Mouse (Mus musculus): Measurements from ENCODE around the gene Wdhd1. TPM values are rescaled to one million over a fixed set of nuclear protein-coding genes. Genes with fewer than 3 reads are reported as not detected.

Gene Wdhd1
- polyA plus RNA-seq, 1 experiment from 2014 or later = 68.9 TPM

DNA sequence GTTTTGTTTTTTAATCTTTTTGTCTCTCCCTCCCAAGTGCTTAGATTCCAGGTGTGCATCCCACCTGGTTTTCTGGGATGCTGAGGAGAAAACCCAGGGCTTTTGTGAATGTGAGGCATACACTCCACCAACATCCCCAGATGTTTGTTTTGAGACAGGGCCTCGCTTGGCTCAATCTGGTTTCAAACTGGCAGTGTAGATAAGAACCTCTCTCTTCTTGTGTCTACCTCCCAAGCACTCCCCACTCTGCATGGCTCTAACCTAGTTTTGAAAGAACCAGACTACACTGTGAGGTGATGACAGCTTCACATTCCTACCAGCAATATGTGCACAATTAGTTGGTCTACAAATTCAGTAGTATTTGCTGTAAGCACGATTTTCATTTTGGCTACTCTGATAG lies 43.1 kb downstream of the Wdhd1 start:
- 76% methylated on average over 2 of the region's 2 CpGs for WGBS
- DNase-seq (ENCODE audit: extremely low spot score, low spot score) = no peak
- H3K4me3 ChIP-seq = no peak overlapping the region

DNA sequence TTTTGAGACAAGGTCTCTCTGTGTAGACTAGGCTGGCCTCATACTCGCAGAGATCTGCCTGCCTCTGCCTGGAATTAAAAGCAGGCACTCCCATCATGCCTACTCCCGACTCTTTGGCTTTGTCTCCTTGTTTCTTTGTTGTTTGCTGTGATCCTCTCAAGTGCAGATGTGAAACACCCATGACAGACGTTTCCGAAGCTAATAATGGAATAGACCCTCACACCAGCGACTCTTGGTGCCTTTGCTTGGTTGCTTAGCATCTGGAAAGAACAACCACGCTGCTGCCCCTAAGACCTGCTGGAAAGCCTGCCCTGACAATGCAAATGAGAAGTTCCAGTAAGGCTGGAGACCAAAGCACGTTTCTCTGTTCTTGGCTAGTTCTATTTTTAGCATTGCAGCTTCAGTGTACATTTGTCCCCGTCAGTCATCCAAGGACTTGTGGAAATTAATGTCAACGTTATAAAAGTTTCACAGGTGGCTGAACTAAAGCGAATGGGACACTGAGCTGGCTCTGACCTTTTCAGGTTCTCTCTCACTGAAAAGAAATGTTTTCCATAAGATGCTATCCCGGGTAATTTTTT lies 46.8 kb downstream of the Wdhd1 start:
- Histone ChIP-seq H3K27me3 (ENCODE audit: poor library complexity, severe bottlenecking) (no peaks in the 10 kb centered on the region), H3K9me3 (peaks cover 2% of the 10 kb centered on the region; the same call in 1 of the 2 replicates), H3K27ac (no peak overlapping the region), H3K4me3 (no peak overlapping the region), H3K36me3 (replicated peaks) (no peaks in the 10 kb centered on the region), H3K4me1 (no peaks in the 10 kb centered on the region)
- 87% methylated on average over 11 of the region's 11 CpGs for WGBS
- no peak for DNase-seq (ENCODE audit: extremely low spot score, low spot score)

More for the DNA sequence above, 43.1 kb downstream of the Wdhd1 start:
- Histone ChIP-seq H3K4me1 (no peaks in the 10 kb centered on the region), H3K27ac (no peak overlapping the region), H3K9me3 (peaks cover 6% of the 10 kb centered on the region; the same call in 1 of the 2 replicates), H3K27me3 (ENCODE audit: poor library complexity, severe bottlenecking) (no peaks in the 10 kb centered on the region), H3K36me3 (replicated peaks) (no peaks in the 10 kb centered on the region; the same call in 1 of the 2 replicates)

DNA sequence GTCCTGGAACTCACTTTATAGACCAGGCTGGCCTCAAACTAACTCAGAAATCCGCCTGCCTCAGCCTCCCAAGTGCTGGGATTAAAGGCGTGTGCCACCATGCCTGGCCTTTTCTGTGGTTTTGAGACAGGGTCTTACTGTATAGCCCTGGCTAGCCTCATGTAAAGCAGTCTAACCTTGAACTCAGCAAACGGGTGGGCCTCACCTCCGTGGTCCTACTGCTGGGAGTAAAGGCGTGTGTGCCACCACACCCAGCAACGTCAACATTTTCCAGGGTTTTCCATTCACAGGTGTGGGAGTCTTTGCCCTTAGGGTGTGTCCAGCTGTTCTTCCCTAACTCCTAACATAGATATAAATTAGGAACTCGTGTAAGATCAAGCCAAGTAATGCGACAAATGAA lies 50.7 kb downstream of the Wdhd1 start:
- no peaks in the 10 kb centered on the region for H3K36me3 ChIP-seq (replicated peaks)
- no peaks in the 10 kb centered on the region for H3K9me3 ChIP-seq
- WGBS = 89% methylated on average over 8 of the region's 8 CpGs
- no peaks in the 10 kb centered on the region for H3K4me1 ChIP-seq
- no peak overlapping the region for H3K27ac ChIP-seq
- DNase-seq (ENCODE audit: extremely low spot score, low spot score) = no peak
- no peaks in the 10 kb centered on the region for H3K27me3 ChIP-seq (ENCODE audit: poor library complexity, severe bottlenecking)
- no peak overlapping the region for H3K4me3 ChIP-seq

DNA sequence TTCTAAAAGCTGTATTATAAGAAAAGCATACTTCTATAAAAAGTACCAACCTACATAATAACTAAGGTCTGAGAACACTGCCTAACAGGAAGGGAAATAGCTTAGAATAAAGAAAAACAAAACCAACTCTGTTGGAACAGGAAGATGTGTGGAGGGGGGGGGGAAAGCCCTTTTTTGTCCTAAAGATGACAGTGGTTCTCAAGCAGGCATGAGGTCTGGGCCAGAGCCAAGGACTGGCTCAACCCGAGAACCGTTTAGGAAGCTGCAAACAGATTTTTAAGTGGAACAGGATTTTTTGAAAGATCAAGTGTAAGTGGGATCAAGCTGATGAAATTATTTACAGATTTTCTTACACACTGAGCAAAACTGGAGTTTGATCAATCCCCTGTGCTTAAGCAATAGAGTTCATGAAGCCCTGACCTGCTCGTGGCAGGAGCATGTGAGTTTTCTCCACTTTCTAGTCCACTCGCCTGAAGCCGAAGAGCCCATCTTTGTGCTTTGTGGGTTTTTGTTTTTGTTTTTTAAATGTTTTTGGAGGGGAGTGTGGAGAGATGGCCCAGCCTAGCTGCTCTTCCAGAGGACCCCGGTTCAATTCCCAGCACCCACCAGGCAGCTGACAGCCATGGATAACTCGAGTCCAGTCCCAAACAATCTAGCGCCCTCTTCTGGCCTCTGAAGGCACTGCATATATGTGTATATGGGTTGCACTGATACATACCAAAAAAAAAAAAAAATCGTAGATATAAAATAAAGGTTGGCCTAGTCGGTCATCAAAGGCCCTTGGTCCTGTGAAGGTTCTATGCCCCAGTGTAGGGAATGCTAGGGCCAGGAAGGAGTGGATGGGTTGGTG lies 52.0 kb downstream of the Wdhd1 start:
- H3K27me3 ChIP-seq (ENCODE audit: poor library complexity, severe bottlenecking) = no peaks in the 10 kb centered on the region
- WGBS = 88% methylated on average over 10 of the region's 10 CpGs
- no peaks in the 10 kb centered on the region for H3K4me1 ChIP-seq
- no peak overlapping the region for H3K4me3 ChIP-seq
- H3K9me3 ChIP-seq = no peaks in the 10 kb centered on the region
- DNase-seq (ENCODE audit: extremely low spot score, low spot score) = no peak
- H3K36me3 ChIP-seq (replicated peaks) = no peaks in the 10 kb centered on the region
- no peak overlapping the region for H3K27ac ChIP-seq

DNA sequence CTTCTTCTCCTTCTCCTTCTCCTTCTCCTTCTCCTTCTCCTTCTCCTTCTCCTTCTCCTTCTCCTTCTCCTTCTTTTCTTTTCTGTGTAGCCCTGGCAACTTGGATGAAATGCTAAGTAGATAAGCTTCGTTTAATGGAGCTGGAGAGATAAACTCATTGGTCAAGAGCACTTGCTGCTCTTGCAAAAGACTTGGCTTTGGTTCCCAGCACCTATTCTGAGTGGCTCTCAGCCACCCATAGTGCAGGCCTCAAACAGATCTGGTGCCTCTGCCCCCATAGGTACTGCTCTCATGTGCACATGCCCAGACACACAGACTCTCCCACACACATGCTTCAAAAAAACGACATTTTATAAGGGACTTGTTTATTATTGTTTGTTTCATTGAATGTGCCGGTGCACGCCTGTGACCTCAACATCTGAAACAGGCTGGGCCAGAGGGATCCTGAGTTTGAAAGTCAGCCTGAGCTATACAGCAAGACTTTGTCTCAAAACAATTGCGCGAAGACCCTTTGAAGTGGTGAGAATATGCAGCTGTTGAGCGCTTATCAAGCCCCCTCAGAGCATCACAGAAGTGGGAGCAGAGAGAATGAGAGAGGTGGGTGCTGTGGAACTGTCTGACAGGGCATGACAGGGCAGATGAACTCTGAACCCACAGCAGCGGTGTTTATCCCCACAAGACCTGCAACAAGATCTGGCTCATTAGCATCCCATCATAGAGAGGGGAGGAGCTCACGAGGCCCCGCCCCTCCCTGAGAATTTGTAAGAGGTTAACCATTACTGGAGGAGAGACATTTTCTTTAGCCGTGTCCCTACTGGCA lies 53.8 kb downstream of the Wdhd1 start:
- H3K27ac ChIP-seq = no peak overlapping the region
- no peaks in the 10 kb centered on the region for H3K27me3 ChIP-seq (ENCODE audit: poor library complexity, severe bottlenecking)
- H3K36me3 ChIP-seq (replicated peaks) = no peaks in the 10 kb centered on the region
- no peak overlapping the region for H3K4me3 ChIP-seq
- 81% methylated on average over 11 of the region's 11 CpGs for WGBS
- no peaks in the 10 kb centered on the region for H3K9me3 ChIP-seq
- DNase-seq (ENCODE audit: extremely low spot score, low spot score) = no peak
- H3K4me1 ChIP-seq = no peaks in the 10 kb centered on the region

DNA sequence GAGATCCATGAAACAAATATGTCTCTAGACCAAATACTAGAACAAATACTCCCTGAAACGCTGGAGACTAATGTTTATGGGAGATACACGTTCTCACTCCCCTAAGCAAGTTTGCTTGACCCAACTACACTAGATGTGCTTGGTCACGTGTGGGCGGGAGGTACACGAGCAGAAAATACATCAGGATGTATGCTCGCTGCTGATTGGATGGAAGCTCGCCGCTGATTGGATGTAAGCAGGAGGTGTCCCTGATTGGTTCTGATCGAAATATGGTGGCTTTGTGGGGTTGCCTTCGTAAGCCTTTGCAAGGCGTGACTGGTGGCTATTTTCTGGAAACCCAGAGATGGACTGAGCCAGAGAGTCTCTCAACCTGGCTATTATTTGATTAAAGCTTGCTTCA lies 55.1 kb downstream of the Wdhd1 start:
- no peaks in the 10 kb centered on the region for H3K27me3 ChIP-seq (ENCODE audit: poor library complexity, severe bottlenecking)
- no peaks in the 10 kb centered on the region for H3K36me3 ChIP-seq (replicated peaks)
- 85% methylated on average over 11 of the region's 11 CpGs for WGBS
- H3K4me1 ChIP-seq = no peaks in the 10 kb centered on the region
- no peaks in the 10 kb centered on the region for H3K9me3 ChIP-seq
- DNase-seq (ENCODE audit: extremely low spot score, low spot score) = no peak
- H3K4me3 ChIP-seq = no peak overlapping the region
- no peak overlapping the region for H3K27ac ChIP-seq

DNA sequence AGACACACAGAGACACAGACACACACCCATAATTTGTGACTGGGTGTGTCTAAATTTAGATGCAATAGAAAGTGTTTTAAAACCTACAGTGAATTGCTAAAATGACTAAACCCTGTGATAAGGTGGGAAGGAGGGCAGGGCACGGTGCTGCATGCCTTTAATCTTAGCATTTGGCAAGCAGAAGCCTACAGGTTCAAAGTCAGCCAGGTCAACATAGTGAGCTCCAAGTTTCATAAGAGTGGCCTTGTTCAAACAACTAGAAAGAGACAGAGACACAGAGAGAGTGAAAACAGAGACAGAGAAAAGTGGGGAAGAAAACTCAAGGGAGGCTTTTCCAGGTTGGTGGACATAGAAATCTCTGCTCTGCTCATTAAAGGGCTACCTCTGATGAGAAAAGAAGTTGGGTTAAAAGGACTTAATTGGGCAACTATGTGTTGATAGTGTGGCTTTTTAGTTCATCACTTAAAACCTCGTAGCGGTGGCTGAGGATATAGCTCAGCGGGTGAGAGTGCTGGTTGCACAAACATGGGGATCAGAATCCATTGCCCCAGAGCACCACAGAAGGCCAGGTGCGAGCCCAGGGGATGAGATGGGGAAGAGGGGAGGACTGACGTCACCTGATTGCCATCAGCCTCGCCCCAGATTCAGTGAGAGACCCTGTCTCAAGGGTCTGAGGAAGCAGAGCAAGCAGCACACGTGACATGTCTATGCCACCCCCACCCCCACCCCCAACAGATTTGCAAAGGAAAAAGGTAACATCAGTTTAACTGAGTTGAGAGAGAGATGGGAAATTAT lies 56.2 kb downstream of the Wdhd1 start:
- no peak for DNase-seq (ENCODE audit: extremely low spot score, low spot score)
- no peaks in the 10 kb centered on the region for H3K9me3 ChIP-seq
- H3K4me3 ChIP-seq = no peak overlapping the region
- H3K36me3 ChIP-seq (replicated peaks) = no peaks in the 10 kb centered on the region
- H3K4me1 ChIP-seq = no peaks in the 10 kb centered on the region
- no peak overlapping the region for H3K27ac ChIP-seq
- H3K27me3 ChIP-seq (ENCODE audit: poor library complexity, severe bottlenecking) = no peaks in the 10 kb centered on the region
- WGBS = 85% methylated on average over 8 of the region's 8 CpGs

DNA sequence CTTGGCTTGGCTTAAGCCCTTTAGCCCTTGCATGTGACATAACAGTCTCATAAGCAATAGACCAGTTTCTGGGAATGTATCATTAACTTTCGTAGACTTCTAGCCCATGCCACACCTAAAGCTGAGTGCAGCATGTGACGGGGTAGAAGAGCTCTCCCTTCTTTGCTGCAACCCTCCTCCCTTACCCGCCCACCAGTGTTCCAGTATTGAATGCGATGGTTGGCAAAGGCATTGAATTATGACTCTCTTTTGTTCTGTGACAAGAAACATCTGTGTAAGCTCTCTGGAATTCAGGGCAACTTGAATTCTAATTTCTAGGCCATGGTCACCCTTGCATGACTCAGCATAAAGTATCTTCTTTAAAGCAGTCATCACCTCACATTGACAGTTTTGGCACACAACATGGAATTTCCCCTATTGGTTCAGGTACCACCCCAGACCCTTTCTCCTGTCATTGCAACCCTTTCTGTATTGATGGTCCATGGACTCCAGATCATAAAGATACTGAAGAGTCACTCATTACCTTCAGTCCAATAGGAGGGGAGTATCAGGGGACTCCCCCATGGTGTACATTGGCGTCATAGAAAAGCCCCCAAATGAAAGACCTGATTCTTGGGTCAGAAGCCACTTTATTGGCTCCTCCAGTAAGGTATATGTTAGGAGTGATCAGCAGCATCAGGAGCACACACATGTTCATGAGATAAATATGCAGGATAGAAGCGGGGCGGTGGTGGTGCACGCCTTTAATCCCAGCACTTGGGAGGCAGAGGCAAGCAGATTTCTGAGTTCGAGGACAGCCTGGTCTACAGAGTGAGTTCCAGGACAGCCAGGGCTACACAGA lies 57.7 kb downstream of the Wdhd1 start:
- no peaks in the 10 kb centered on the region for H3K36me3 ChIP-seq (replicated peaks)
- no peak for DNase-seq (ENCODE audit: extremely low spot score, low spot score)
- no peaks in the 10 kb centered on the region for H3K27me3 ChIP-seq (ENCODE audit: poor library complexity, severe bottlenecking)
- no peaks in the 10 kb centered on the region for H3K9me3 ChIP-seq
- no peaks in the 10 kb centered on the region for H3K4me1 ChIP-seq
- no peak overlapping the region for H3K4me3 ChIP-seq
- 88% methylated on average over 9 of the region's 9 CpGs for WGBS
- no peak overlapping the region for H3K27ac ChIP-seq

DNA sequence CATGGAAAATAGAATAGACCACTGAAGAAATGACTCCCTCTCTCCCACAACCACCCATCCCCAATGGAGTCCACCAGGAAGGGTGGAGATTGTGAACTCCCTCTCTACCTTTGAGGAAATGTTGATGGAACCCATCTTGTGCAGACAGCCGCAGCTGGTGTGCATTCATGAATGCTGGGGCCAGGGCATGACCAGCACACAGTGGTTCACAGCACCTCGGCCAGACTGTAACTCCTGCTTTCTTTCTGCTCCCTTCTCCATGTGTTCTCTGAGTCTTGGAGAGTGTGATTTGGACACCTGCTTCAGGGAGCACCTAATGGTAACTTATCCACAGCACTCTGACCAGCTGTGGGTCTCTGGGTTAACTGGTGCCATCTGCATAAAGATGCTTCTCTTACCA lies 60.1 kb downstream of the Wdhd1 start:
- Histone ChIP-seq H3K27me3 (ENCODE audit: poor library complexity, severe bottlenecking) (no peaks in the 10 kb centered on the region), H3K27ac (no peak overlapping the region), H3K9me3 (no peaks in the 10 kb centered on the region), H3K4me3 (no peak overlapping the region), H3K36me3 (replicated peaks) (no peaks in the 10 kb centered on the region), H3K4me1 (no peaks in the 10 kb centered on the region)
- WGBS = 90% methylated on average over 2 of the region's 2 CpGs
- no peak for DNase-seq (ENCODE audit: extremely low spot score, low spot score)

DNA sequence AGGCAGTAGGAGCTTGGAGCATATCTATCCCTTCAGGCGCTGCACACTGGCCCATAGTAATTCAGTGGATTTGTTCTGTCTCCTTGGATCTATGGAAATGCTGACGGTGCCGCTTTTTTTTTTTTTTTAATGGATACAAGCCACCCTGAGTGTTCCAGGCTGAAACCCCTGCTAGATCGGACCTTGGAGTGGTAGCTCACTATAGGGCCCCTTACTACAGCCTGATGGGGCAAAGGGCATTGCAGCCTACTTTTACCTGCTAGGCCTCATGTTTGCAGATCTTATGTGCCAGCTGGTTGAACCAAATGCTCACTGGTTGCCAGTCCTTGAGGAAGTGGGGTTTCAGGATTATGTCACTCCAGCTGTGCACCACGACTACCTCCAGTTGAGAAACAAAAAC lies 62.3 kb downstream of the Wdhd1 start:
- DNase-seq (ENCODE audit: extremely low spot score, low spot score) = no peak
- no peaks in the 10 kb centered on the region for H3K4me1 ChIP-seq
- no peaks in the 10 kb centered on the region for H3K27me3 ChIP-seq (ENCODE audit: poor library complexity, severe bottlenecking)
- no peaks in the 10 kb centered on the region for H3K36me3 ChIP-seq (replicated peaks)
- H3K27ac ChIP-seq = no peak overlapping the region
- H3K9me3 ChIP-seq = no peaks in the 10 kb centered on the region
- WGBS = 85% methylated on average over 5 of the region's 5 CpGs
- H3K4me3 ChIP-seq = no peak overlapping the region

DNA sequence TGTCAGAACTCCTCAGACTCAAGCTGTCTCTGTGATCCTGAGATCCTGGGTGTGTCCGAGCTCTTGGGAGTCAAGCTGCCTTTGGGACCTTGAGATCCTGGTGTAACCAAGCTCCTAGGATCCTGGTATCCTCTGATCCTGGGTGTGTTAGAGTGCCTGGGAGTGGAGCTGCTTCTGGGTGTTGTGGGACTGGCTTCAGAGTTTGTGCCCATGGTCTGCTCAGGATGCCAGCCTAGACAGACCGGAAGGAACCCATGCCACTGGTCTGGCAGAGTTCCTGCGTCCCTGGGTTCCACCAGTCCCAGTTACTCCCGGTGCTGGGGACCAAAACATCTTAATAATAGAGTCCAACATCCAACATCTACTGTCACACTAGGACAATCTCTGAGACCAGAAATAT lies 63.4 kb downstream of the Wdhd1 start:
- WGBS = 91% methylated on average over 4 of the region's 4 CpGs
- no peaks in the 10 kb centered on the region for H3K36me3 ChIP-seq (replicated peaks)
- no peaks in the 10 kb centered on the region for H3K27me3 ChIP-seq (ENCODE audit: poor library complexity, severe bottlenecking)
- DNase-seq (ENCODE audit: extremely low spot score, low spot score) = no peak
- no peaks in the 10 kb centered on the region for H3K9me3 ChIP-seq
- H3K4me3 ChIP-seq = no peak overlapping the region
- no peak overlapping the region for H3K27ac ChIP-seq
- H3K4me1 ChIP-seq = no peaks in the 10 kb centered on the region
